Mouse (Mus musculus) cerebellum, adult 8-10 months (tissue): ENCODE measurements around the gene Calcb.
"Not testable (repeated sequence)": the region's sequence is repeated elsewhere in the genome, so short reads cannot be mapped to it uniquely, and the experiment has no call there.

Source experiments
- DNase-seq: peaks from one replicate; pipeline ENCODE4 v3.0.0; 2022

The Calcb gene

GRCm38 (mm10) chr7:114718300-114718699 lies at the start of gene Calcb:
Calcb (plus strand) TSS chr7:114718643.
- DNase-seq: no peak

GRCm38 (mm10) chr7:114671405-114671804 lies 47.0 kb upstream of the Calcb start:
- DNase-seq: no peak

GRCm38 (mm10) chr7:114672697-114673096 lies 45.7 kb upstream of the Calcb start:
- no peak for DNase-seq

GRCm38 (mm10) chr7:114692339-114692738 lies 26.1 kb upstream of the Calcb start:
- no peak for DNase-seq

GRCm38 (mm10) chr7:114700871-114701270 lies 17.6 kb upstream of the Calcb start:
- DNase-seq: no peak

- DNase-seq: no peak
Observed at GRCm38 (mm10) chr7:114706716-114707115, 11.7 kb upstream of the Calcb start.

- no peak for DNase-seq
Observed at GRCm38 (mm10) chr7:114707398-114707797, 11.0 kb upstream of the Calcb start.

- no peak for DNase-seq
Observed at GRCm38 (mm10) chr7:114710419-114710818, 8.0 kb upstream of the Calcb start.

GRCm38 (mm10) chr7:114712523-114712922 lies 5.9 kb upstream of the Calcb start:
- no peak for DNase-seq

- peak; percentile 9 for DNase-seq
Observed at GRCm38 (mm10) chr7:114719381-114720131, 1.1 kb downstream of the Calcb start.

GRCm38 (mm10) chr7:114729696-114730095 lies 11.3 kb downstream of the Calcb start:
- not testable (repeated sequence) for DNase-seq

GRCm38 (mm10) chr7:114731175-114731574 lies 12.7 kb downstream of the Calcb start:
- DNase-seq: no peak

- not testable (repeated sequence) for DNase-seq
Observed at GRCm38 (mm10) chr7:114731700-114732099, 13.3 kb downstream of the Calcb start.

- no peak for DNase-seq
Observed at GRCm38 (mm10) chr7:114736256-114736655, 17.8 kb downstream of the Calcb start.

- no peak for DNase-seq
Observed at GRCm38 (mm10) chr7:114738166-114738565, 19.7 kb downstream of the Calcb start.

- no peak for DNase-seq
Observed at GRCm38 (mm10) chr7:114740360-114741165, 22.1 kb downstream of the Calcb start.

- no peak for DNase-seq
Observed at GRCm38 (mm10) chr7:114743022-114743780, 24.8 kb downstream of the Calcb start, which contains the start of gene Insc. Insc (plus strand) TSS chr7:114743694.

GRCm38 (mm10) chr7:114744639-114745245 lies 26.3 kb downstream of the Calcb start:
- no peak for DNase-seq

- DNase-seq: no peak
Observed at GRCm38 (mm10) chr7:114745481-114746271, 27.2 kb downstream of the Calcb start.

GRCm38 (mm10) chr7:114747596-114747995 lies 29.2 kb downstream of the Calcb start:
- DNase-seq: no peak

GRCm38 (mm10) chr7:114748239-114748638 lies 29.8 kb downstream of the Calcb start:
- DNase-seq: no peak

- no peak for DNase-seq
Observed at GRCm38 (mm10) chr7:114753471-114753870, 35.0 kb downstream of the Calcb start.
